Mouse (Mus musculus) midbrain, embryonic 16.5 days (tissue): ENCODE measurements at regions not wholly inside any gene's neighbourhood (a gene's known extent, or its start where the extent isn't known, plus 50 kb on each side); places are given as distances from the start of the nearest gene placed in this dataset.

Experiments
- ATAC-seq: fragments of 200-750 bp; cut with Nextera tagmentation; 2 replicates; pipeline ENCODE4 v1.8.0; 2017; ENCODE audit warnings: moderate TSS enrichment
- H3K27ac ChIP-seq: fragments of 300-500 bp; sonication (generic); 2 replicates; pipeline ENCODE4 v1.5.1; 2014; ENCODE audit warnings: mild to moderate bottlenecking, low read length, mixed read lengths
- H3K27me3 ChIP-seq: fragments of 300-500 bp; sonication (generic); 2 replicates; pipeline ENCODE4 v1.6.1; 2014; ENCODE audit warnings: low read depth, low read length, mixed read lengths; ENCODE audit not compliant: control insufficient read depth, insufficient read depth
- H3K36me3 ChIP-seq: fragments of 300-500 bp; sonication (generic); 2 replicates; pipeline ENCODE4 v1.6.1; 2014; ENCODE audit warnings: mild to moderate bottlenecking, low read length, moderate library complexity, mixed read lengths; ENCODE audit not compliant: control insufficient read depth, insufficient read depth
- H3K4me1 ChIP-seq: fragments of 300-500 bp; sonication (generic); 2 replicates; pipeline ENCODE4 v1.6.1; 2014; ENCODE audit warnings: mild to moderate bottlenecking, low read length, mixed read lengths; ENCODE audit not compliant: control insufficient read depth, insufficient read depth
- H3K4me2 ChIP-seq: fragments of 300-500 bp; sonication (generic); 2 replicates; pipeline ENCODE4 v1.6.1; 2014; ENCODE audit warnings: mild to moderate bottlenecking, low read length, mixed read lengths
- H3K4me3 ChIP-seq: fragments of 300-500 bp; sonication (generic); 2 replicates; pipeline ENCODE4 v1.5.1; 2014; ENCODE audit warnings: low read depth, mild to moderate bottlenecking, low read length, moderate library complexity, mixed read lengths
- H3K9ac ChIP-seq: fragments of 300-500 bp; sonication (generic); 2 replicates; pipeline ENCODE4 v1.6.1; 2014; ENCODE audit warnings: low read depth, low read length, mixed read lengths
- H3K9me3 ChIP-seq: fragments of 300-500 bp; sonication (generic); replicated peaks from 2 replicates; pipeline ENCODE4 v1.6.1; 2014; ENCODE audit warnings: mild to moderate bottlenecking, low read length, mixed read lengths; ENCODE audit not compliant: control insufficient read depth, poor library complexity, severe bottlenecking
- WGBS: fragments of 180-500 bp; shearing (Covaris S2); extraction: QIAGEN DNeasy Blood & Tissue Kit; methylation state at CpG from one replicate; pipeline ENCODE4 v1.1.7; 2014; 5-methylcytosine and 5-hydroxymethylcytosine counted together

GRCm38 (mm10) chr6:47647876-47648275, 52.7 kb upstream of the Ezh2 start:
- Histone ChIP-seq H3K9me3 (no peaks in the 10 kb centered on the region), H3K36me3 (no peaks in the 10 kb centered on the region), H3K4me1 (no peaks in the 10 kb centered on the region), H3K27ac (no peak overlapping the region), H3K27me3 (no peaks in the 10 kb centered on the region), H3K4me2 (no peak overlapping the region), H3K9ac (no peak overlapping the region), H3K4me3 (no peak overlapping the region)
- WGBS: 83% methylated on average over 8 of the region's 8 CpGs
- no peak for ATAC-seq

- WGBS: 68% methylated on average over 14 of the region's 14 CpGs
These were observed 51.8 kb upstream of the Ezh2 start for GRCm38 (mm10) chr6:47646731-47647567.

GRCm38 (mm10) chr6:47646022-47646421, 50.9 kb upstream of the Ezh2 start:
- no peaks in the 10 kb centered on the region for H3K27me3 ChIP-seq

More at GRCm38 (mm10) chr6:47646731-47647567, 51.8 kb upstream of the Ezh2 start:
- no peak for ATAC-seq
- H3K9me3 ChIP-seq: no peaks in the 10 kb centered on the region
- H3K4me3 ChIP-seq: no peak overlapping the region
- H3K9ac ChIP-seq: no peak overlapping the region
- H3K36me3 ChIP-seq: no peaks in the 10 kb centered on the region
- no peak overlapping the region for H3K4me2 ChIP-seq
- no peaks in the 10 kb centered on the region for H3K4me1 ChIP-seq
- no peaks in the 10 kb centered on the region for H3K27me3 ChIP-seq
- H3K27ac ChIP-seq: no peak overlapping the region

More at GRCm38 (mm10) chr6:47646022-47646421, 50.9 kb upstream of the Ezh2 start:
- Histone ChIP-seq H3K4me1 (no peaks in the 10 kb centered on the region), H3K36me3 (no peaks in the 10 kb centered on the region), H3K9ac (no peak overlapping the region), H3K27ac (no peak overlapping the region), H3K4me2 (no peak overlapping the region), H3K9me3 (no peaks in the 10 kb centered on the region), H3K4me3 (no peak overlapping the region)
- ATAC-seq: no peak
- 64% methylated on average over 1 of the region's 1 CpGs for WGBS
